Mouse (Mus musculus) kidney, adult 8-10 months (tissue): ENCODE data around the gene N6amt1.

Experiments
- DNase-seq, 2 experiments: peaks; one replicate each; pipeline ENCODE4 v3.0.0; 2022

The N6amt1 gene

GRCm38 (mm10) chr16:87387444-87387977 is 33.5 kb downstream of the N6amt1 start:
- DNase-seq = no peak

- peak; percentile 58 to 74 for DNase-seq
These were observed 40.0 kb downstream of the N6amt1 start for GRCm38 (mm10) chr16:87393813-87394548.

GRCm38 (mm10) chr16:87405001-87405400 is 51.0 kb downstream of the N6amt1 start:
- DNase-seq = peak; percentile 12 to 22
